Mouse (Mus musculus) lung, embryonic 15.5 days (tissue): ENCODE measurements around the gene Tmbim6. TPM values are rescaled to one million over a fixed set of nuclear protein-coding genes. Genes with fewer than 3 reads are reported as not detected.

Experiments used
- ATAC-seq: fragments of 200-750 bp; cut with Nextera tagmentation; 2 replicates; pipeline ENCODE4 v1.8.0; 2017; ENCODE audit warnings: moderate number of reproducible peaks, borderline replicate concordance; ENCODE audit not compliant: low FRiP score, low TSS enrichment; ENCODE audit errors: extremely low read depth
- H3K27ac ChIP-seq: fragments of 300-500 bp; sonication (generic); 2 replicates; pipeline ENCODE4 v1.5.1; 2015; ENCODE audit warnings: moderate library complexity, mild to moderate bottlenecking, inconsistent platforms
- H3K27me3 ChIP-seq: fragments of 300-500 bp; sonication (generic); 2 replicates; pipeline ENCODE4 v1.6.1; 2015; ENCODE audit warnings: inconsistent platforms
- H3K36me3 ChIP-seq: fragments of 300-500 bp; sonication (generic); 2 replicates; pipeline ENCODE4 v1.6.1; 2015; ENCODE audit warnings: inconsistent platforms
- H3K4me1 ChIP-seq: fragments of 300-500 bp; sonication (generic); 2 replicates; pipeline ENCODE4 v1.6.1; 2015; ENCODE audit warnings: inconsistent platforms
- H3K4me2 ChIP-seq: fragments of 300-500 bp; sonication (generic); 2 replicates; pipeline ENCODE4 v1.6.1; 2015; ENCODE audit warnings: inconsistent platforms, mild to moderate bottlenecking, moderate library complexity
- H3K4me3 ChIP-seq: fragments of 300-500 bp; sonication (generic); 2 replicates; pipeline ENCODE4 v1.5.1; 2015; ENCODE audit warnings: mild to moderate bottlenecking, inconsistent platforms
- H3K9ac ChIP-seq: fragments of 300-500 bp; sonication (generic); 2 replicates; pipeline ENCODE4 v1.6.1; 2015; ENCODE audit warnings: inconsistent platforms
- H3K9me3 ChIP-seq: fragments of 300-500 bp; sonication (generic); 2 replicates; pipeline ENCODE4 v1.6.1; 2016; ENCODE audit warnings: inconsistent platforms
- WGBS: fragments of 180-500 bp; shearing (Covaris S2); methylation state at CpG from one replicate; pipeline ENCODE4 v1.1.7; 2015; 5-methylcytosine and 5-hydroxymethylcytosine counted together
- polyA plus RNA-seq: library from polyadenylated mRNA; unstranded; fragments of >200 nt; fragmentation: Nextera tagmentation; extraction: Ambion mirVana; gene quantifications from 2 replicates; pipeline ENCODE4 v1.2.1, GENCODE M21; 2015

Gene Tmbim6
- polyA plus RNA-seq, 1 experiment from 2014 or later = 427 TPM

DNA sequence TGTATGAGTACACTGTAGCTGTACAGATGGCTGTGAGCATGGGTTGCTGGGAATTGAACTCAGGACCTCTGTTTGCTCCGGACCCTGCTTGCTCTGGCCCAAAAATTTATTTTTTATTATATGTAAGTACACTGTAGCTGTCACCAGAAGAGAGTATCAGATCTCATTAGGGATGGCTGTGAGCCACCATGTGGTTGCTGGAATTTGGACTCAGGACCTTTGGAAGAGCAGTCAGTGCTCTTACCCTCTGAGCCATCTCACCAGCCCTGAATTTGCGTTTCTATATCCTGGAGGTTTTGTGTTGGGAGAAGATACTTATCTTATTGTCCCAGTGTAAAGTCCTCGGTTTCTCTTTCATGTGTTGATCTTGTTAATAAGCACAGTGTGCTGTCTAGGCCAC, 5.9 kb upstream of the Tmbim6 start:
- WGBS = 71% methylated on average over 3 of the region's 3 CpGs
- 0 out of 2 replicates have a peak, but pooled peaks cover 3% of the 10 kb centered on the region for H3K4me1 ChIP-seq
- H3K36me3 ChIP-seq = no peaks in the 10 kb centered on the region
- no peak overlapping the region for H3K4me3 ChIP-seq
- H3K27ac ChIP-seq = no peak overlapping the region
- ATAC-seq = no peak
- H3K9me3 ChIP-seq = no peaks in the 10 kb centered on the region
- no peak overlapping the region for H3K9ac ChIP-seq
- H3K27me3 ChIP-seq = no peaks in the 10 kb centered on the region
- no peak overlapping the region for H3K4me2 ChIP-seq

- Histone ChIP-seq H3K4me1 (peaks cover 8% of the 10 kb centered on the region), H3K4me2 (no peak overlapping the region), H3K9me3 (no peaks in the 10 kb centered on the region), H3K36me3 (no peaks in the 10 kb centered on the region), H3K27me3 (no peaks in the 10 kb centered on the region), H3K4me3 (no peak overlapping the region), H3K27ac (no peak overlapping the region), H3K9ac (no peak overlapping the region)
- 68% methylated on average over 4 of the region's 4 CpGs for WGBS
- no peak for ATAC-seq
These were observed 4.7 kb upstream of the Tmbim6 start for GRCm38 (mm10) chr15:99387976-99388375.

DNA sequence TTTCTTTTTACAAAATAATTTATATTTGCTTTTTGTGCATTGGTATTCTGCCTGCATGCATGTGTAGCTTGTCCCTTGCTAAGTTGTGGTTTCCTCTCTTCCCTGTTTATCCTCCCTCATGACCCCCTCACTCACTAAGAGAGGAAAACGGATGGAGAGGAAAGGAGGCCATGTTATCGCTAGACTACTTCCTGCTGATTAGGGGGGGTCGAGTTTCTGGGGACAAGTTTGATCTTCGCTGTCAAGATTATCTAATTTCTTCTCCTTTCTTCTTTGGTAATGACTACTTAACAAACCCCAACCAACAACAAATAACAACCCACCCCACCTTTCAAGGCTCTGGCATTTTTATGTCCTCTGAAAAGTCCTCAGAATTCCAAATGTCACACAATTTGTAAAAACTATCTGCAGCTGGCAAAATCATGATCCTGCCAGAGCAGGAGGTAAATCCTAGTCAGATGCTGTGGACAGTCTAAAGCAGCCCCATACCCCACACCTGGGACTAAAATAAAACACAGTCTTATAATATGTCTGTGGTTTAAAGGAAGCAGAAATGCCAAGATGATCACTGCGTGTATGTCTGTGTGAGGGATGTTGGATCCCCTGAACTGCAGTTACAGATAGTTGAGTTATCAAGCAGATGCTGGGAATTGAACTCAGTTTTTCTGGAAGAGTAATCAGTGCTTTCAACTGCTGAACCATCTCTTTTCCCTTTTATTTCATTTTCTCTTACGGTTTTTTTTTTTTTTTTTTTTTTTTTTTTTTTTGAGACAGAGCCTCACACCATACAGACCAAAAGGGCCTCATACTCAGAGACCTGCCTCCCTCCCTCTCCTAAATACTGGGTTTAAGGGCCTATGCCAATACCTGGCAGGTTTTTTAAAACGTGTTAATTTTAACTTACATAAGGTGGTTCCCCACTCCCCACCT, 1.9 kb upstream of the Tmbim6 start:
- WGBS = 48% methylated on average over 7 of the region's 7 CpGs
- no peak for ATAC-seq

GRCm38 (mm10) chr15:99391975-99392374, 707 bp upstream of the Tmbim6 start:
- Histone ChIP-seq H3K36me3 (no peaks in the 10 kb centered on the region), H3K4me1 (peaks cover 38% of the 10 kb centered on the region), H3K27ac (peak overlapping the region; percentile 54), H3K9ac (peak overlapping the region; percentile 41; the same call in 1 of the 2 replicates), H3K27me3 (no peaks in the 10 kb centered on the region), H3K4me2 (peak overlapping the region; percentile 75), H3K9me3 (no peaks in the 10 kb centered on the region), H3K4me3 (peak overlapping the region; percentile 73)
- WGBS = 88% methylated on average over 6 of the region's 6 CpGs
- ATAC-seq = no peak

More for the DNA sequence above, 1.9 kb upstream of the Tmbim6 start:
- H3K27ac ChIP-seq = no peak overlapping the region
- H3K36me3 ChIP-seq = no peaks in the 10 kb centered on the region
- H3K9ac ChIP-seq = no peak overlapping the region
- no peaks in the 10 kb centered on the region for H3K27me3 ChIP-seq
- peaks cover 26% of the 10 kb centered on the region for H3K4me1 ChIP-seq
- no peaks in the 10 kb centered on the region for H3K9me3 ChIP-seq
- no peak overlapping the region for H3K4me3 ChIP-seq
- no peak overlapping the region for H3K4me2 ChIP-seq

GRCm38 (mm10) chr15:99393386-99394252, 937 bp downstream of the Tmbim6 start:
- 3% methylated on average over 24 of the region's 24 CpGs for WGBS
- Histone ChIP-seq H3K4me2 (peak overlapping the region; percentile 85), H3K9me3 (no peaks in the 10 kb centered on the region), H3K4me1 (peaks cover 50% of the 10 kb centered on the region), H3K27me3 (no peaks in the 10 kb centered on the region), H3K4me3 (peak overlapping the region; percentile 73), H3K9ac (peak overlapping the region; percentile 74), H3K36me3 (no peaks in the 10 kb centered on the region), H3K27ac (peak overlapping the region; percentile 95)
- peak; percentile 55 for ATAC-seq

GRCm38 (mm10) chr15:99396462-99396861, 3.8 kb downstream of the Tmbim6 start:
- no peak overlapping the region; the same call in 1 of the 2 replicates for H3K4me2 ChIP-seq
- no peak for ATAC-seq

DNA sequence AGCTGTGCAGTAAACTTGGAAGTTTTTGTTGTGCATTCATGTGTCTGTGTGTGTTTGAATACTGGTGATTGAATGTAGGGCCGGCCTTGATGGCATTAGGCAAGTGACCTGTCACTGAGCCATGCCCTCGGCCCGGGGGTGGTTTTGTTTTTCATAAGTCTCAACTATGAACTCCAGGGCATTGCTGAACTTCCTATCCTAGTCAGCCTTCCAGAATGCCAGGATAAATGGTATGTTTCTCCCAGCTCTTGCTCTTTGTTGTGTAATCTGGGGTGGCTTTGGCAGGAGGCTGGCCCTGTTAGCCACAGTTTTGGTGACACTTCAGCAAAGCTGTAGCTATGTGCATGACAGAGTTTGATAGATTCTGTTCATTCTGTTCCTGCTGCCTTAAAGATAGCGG, 4.2 kb downstream of the Tmbim6 start:
- Histone ChIP-seq H3K27me3 (no peaks in the 10 kb centered on the region), H3K36me3 (no peaks in the 10 kb centered on the region; the same call in 1 of the 2 replicates), H3K9ac (no peak overlapping the region), H3K4me2 (no peak overlapping the region), H3K4me1 (peaks cover 62% of the 10 kb centered on the region), H3K9me3 (no peaks in the 10 kb centered on the region), H3K4me3 (no peak overlapping the region), H3K27ac (no peak overlapping the region)
- 54% methylated on average over 4 of the region's 4 CpGs for WGBS
- no peak for ATAC-seq

More at GRCm38 (mm10) chr15:99396462-99396861, 3.8 kb downstream of the Tmbim6 start:
- H3K27me3 ChIP-seq = no peaks in the 10 kb centered on the region
- H3K9ac ChIP-seq = no peak overlapping the region
- 60% methylated on average over 1 of the region's 1 CpGs for WGBS
- no peak overlapping the region for H3K27ac ChIP-seq
- H3K4me3 ChIP-seq = no peak overlapping the region
- peaks cover 62% of the 10 kb centered on the region for H3K4me1 ChIP-seq
- H3K9me3 ChIP-seq = no peaks in the 10 kb centered on the region
- no peaks in the 10 kb centered on the region; the same call in 1 of the 2 replicates for H3K36me3 ChIP-seq

DNA sequence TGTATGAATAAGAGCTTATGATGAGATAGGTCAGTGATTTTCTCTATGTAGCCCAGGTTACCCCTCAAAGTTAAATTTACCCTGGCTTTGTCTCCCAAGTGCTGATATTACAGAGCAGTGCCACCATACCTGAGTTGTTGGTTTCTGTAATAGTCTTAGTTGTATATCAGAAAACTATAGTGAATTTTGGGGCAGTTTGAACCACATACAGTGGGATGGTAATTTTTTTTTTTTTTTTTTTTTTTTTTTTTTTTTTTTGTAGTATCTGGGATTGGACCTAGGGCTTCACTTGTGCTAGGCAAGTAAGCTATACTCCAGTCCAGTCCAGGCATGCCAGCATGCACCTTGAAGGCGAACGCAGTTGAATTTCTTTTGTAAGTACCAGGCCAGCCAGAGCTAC, 4.9 kb downstream of the Tmbim6 start:
- no peak overlapping the region for H3K4me3 ChIP-seq
- H3K27me3 ChIP-seq = no peaks in the 10 kb centered on the region
- peaks cover 1% of the 10 kb centered on the region for H3K36me3 ChIP-seq
- no peak for ATAC-seq
- H3K4me2 ChIP-seq = no peak overlapping the region
- no peak overlapping the region for H3K9ac ChIP-seq
- H3K9me3 ChIP-seq = no peaks in the 10 kb centered on the region
- H3K27ac ChIP-seq = no peak overlapping the region
- 88% methylated on average over 2 of the region's 2 CpGs for WGBS
- H3K4me1 ChIP-seq = peaks cover 57% of the 10 kb centered on the region

DNA sequence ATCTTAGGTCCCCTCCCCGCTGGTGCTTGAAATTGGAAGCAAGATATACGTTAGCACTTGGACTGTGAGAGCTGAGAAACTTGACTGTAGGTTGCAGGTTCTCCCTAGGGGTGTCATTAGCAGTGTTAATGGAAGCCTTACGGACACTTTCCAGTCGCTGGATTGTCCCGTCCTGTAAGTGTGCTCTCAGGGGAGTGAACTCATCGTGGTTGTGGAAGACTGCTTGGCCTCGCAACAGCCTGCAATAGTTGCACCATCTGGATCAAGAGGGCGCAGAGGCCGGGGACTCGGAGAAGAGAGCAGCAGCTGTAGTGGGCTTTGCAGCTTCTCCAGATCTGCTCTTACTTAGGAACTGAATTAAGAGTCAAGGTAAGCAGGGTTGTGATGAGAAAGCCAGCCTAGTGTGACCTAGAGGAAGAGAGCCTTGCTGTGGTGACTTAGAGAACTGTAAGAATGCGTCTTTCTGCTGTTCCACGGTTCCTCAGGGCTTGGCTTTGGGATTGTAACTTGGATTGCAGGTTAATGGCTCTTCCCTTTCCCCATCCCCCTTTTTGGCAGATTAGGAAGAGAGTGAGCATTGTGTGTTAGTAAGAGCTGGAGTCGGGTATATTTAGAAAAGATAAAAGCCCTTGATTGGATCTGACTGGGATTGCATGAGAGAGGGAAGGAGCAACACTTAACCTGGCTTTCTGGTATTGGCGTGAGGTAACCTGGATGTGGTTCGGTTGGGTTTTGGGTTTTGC, 7.0 kb downstream of the Tmbim6 start:
- no peaks in the 10 kb centered on the region for H3K27me3 ChIP-seq
- H3K4me1 ChIP-seq = peaks cover 47% of the 10 kb centered on the region
- no peak overlapping the region for H3K27ac ChIP-seq
- no peak overlapping the region for H3K4me3 ChIP-seq
- no peaks in the 10 kb centered on the region for H3K9me3 ChIP-seq
- H3K36me3 ChIP-seq = peaks cover 18% of the 10 kb centered on the region
- WGBS = 72% methylated on average over 15 of the region's 15 CpGs
- H3K9ac ChIP-seq = no peak overlapping the region
- ATAC-seq = no peak
- no peak overlapping the region for H3K4me2 ChIP-seq

DNA sequence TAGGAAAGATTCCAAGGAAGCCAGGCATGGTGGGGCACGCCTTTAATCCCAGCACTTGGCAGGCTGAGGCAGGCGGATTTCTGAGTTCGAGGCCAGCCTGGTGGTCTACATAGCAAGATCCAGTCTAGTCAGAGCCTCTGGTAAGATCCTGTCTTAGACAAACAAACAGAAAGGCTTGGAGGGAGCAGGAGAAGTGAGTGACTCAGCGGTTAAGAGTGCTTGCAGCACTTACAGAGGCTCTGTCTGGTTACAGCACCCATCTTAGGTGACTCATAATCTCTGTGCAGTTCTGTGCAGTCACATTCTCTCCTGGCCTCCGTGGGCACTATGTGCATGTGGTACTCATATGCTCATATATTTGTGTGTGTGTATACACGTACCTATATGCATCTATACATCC, 7.9 kb downstream of the Tmbim6 start:
- peaks cover 28% of the 10 kb centered on the region for H3K36me3 ChIP-seq
- H3K4me3 ChIP-seq = no peak overlapping the region
- H3K4me2 ChIP-seq = no peak overlapping the region
- no peak overlapping the region for H3K9ac ChIP-seq
- no peak overlapping the region for H3K27ac ChIP-seq
- no peak for ATAC-seq
- H3K9me3 ChIP-seq = no peaks in the 10 kb centered on the region
- no peaks in the 10 kb centered on the region for H3K27me3 ChIP-seq
- 75% methylated on average over 6 of the region's 6 CpGs for WGBS
- H3K4me1 ChIP-seq = peaks cover 38% of the 10 kb centered on the region

GRCm38 (mm10) chr15:99403159-99403889, 10.6 kb downstream of the Tmbim6 start:
- no peak overlapping the region for H3K4me2 ChIP-seq

More at GRCm38 (mm10) chr15:99403159-99403889, 10.6 kb downstream of the Tmbim6 start:
- no peak overlapping the region for H3K4me3 ChIP-seq
- WGBS = 82% methylated on average over 12 of the region's 12 CpGs
- no peak for ATAC-seq
- no peak overlapping the region for H3K27ac ChIP-seq
- H3K27me3 ChIP-seq = no peaks in the 10 kb centered on the region
- no peaks in the 10 kb centered on the region for H3K9me3 ChIP-seq
- peaks cover 15% of the 10 kb centered on the region for H3K4me1 ChIP-seq
- no peak overlapping the region for H3K9ac ChIP-seq
- H3K36me3 ChIP-seq = peaks cover 55% of the 10 kb centered on the region
